Mouse (Mus musculus): ENCODE measurements around the gene Noxo1. TPM values are rescaled to one million over a fixed set of nuclear protein-coding genes. Genes with fewer than 3 reads are reported as not detected.

The Noxo1 gene
- polyA plus RNA-seq (2015; fragmentation: Illumina TruSeq; extraction: RNeasy Lipid Tissue Mini Kit (QIAGEN cat#74804); ENCODE audit: insufficient read depth, low read depth, low replicate concordance), result 1.6 TPM

DNA sequence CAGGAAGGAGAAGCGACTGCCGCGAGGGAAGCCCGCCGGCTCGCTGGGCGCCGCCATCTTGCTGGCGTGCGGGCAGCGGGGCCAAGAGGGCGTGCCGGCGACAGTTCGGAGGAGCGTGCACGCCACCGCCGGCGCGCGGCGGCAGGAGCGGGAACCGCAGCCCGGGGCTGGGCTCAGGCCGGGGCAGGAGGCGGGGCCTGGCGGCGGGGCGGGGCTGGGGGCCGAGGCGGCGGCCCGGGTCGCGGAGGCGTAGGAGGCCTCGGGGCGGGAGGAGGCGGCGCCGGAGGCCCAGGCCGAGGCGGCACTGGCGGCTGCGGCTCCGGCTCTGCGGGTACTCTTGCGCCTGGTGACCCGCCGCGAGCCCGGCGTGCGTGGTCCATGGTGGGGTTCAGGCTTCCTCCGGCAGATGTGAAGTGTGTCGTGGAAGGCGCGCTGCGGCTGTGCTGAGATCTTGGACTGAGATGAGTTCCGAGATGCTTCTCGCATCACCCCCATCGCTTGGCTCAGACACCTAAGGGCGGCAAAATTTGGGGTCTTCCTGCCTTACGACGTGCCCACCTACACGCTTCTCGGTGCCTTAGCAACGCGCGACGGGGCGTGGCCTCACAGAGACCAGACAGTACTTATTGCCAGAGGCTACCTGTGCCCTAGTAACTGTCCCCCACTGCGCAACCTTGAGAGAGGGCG is at the start of gene Noxo1, which contains the start of gene Gfer:
Noxo1 (plus strand) TSS at position 224 of the 687 bp plus-strand sequence.
Gfer (minus strand) TSS at position 146 of the 687 bp plus-strand sequence.

DNA sequence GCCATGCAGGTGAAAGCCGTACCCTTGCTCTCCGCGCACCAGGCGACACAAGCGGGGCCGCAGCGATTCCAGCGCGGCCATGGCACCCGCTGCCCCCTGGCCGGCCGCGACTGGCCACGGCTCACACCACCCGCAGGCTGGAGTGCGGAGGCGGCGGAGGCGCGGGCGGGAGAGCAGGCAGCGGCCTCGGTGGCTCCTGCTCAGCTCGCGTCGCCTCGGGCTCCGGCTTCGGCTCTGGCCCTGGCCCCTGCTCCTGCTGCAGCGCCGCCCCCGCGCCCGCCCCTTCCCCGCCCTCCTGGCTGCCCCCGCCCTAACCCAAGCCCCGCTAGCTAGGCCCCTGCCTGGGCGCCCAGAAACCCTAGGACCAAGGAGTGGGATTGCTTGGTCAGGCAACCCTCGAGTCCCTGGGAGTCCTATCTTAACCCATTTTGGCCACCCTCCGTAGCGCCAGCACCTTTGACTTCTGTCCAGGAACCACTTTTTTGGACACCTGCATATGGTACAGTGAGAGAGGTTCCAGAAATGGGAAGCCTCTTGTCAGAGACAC is 45.9 kb upstream of the Noxo1 start, which contains the start of gene Slc9a3r2:
Slc9a3r2 (minus strand) TSS at position 258 of the 547 bp plus-strand sequence.

GRCm38 (mm10) chr17:24658017-24658758 is 37.8 kb upstream of the Noxo1 start, which contains the start of gene Npw:
Gene Npw (minus strand): TSS chr17:24658457.

GRCm38 (mm10) chr17:24669545-24670245 is 26.3 kb upstream of the Noxo1 start, which contains the start of gene Zfp598:
Gene Zfp598 (plus strand): TSS chr17:24669687.

DNA sequence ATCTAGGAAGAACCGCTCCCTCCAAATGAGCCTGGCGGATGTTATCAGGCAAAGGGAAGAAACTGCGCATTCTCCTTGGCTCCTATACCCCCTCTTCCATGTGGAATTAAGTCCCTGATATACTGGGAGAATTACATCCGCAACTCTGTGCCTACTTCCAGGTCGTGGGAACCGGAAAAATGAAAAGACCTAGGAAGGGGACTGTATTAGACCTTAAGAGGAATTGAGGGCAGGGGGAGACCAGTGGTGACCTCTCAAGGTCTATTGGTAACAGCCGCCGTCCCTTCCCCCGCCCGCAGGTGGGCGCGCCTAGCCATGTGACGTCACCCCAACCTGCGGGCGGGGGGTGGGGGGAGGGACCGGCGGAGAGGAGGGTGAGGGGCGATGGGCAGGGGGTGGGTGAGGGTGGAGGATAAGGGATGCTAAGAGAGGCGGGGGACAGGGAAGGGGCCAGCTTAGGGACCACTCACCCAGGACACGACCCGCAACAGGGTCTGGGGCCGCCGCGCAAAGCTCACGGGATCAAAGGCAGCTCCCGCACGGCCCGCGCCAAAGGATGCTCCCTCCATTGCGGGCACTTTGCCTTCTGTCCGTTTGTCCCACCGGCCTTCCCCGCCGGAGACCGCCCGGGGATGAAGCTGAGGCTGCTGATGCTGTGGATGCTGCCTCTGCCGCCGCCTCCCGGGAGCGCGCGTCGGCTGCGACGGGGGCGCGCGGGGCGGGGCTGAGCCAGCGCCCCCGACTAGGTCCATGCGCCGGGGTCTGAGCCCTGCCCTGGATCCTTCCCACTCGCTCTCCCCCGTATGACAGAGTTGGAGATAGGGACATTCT is 6.6 kb upstream of the Noxo1 start, which contains the start of gene Syngr3:
Syngr3 (minus strand) TSS at position 705 of the 831 bp plus-strand sequence.

GRCm38 (mm10) chr17:24706982-24707800 is 11.2 kb downstream of the Noxo1 start, which contains the start of gene Tbl3:
Gene Tbl3 (minus strand): TSS chr17:24707660.

GRCm38 (mm10) chr17:24717943-24718342 is 21.9 kb downstream of the Noxo1 start, which contains the start of the genes Rnf151 and Rps2:
Gene Rnf151 (minus strand): TSS chr17:24718063.
Gene Rps2 (plus strand): TSS chr17:24718116.

DNA sequence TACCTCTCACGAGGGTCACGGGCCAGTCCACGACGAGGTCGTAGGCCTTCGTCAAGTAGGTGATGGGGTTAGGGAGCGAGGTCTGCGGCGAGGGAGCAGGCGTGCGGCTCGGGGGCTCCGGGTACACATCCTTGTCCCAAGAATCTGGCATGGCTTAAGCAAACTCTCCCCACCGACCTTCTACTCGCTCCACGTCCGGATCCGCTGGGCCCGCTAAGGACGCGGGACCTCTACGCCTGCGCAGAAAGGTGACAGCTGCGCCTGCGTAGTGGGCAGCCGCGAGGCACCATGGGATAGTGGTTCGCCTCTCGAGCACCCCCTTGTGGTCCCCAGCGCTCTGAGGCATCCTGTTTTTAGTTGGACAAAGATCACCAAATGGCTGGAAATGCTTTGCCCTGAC is 28.1 kb downstream of the Noxo1 start, which contains the start of gene Ndufb10:
Ndufb10 (minus strand) TSS at position 295 of the 400 bp plus-strand sequence.

GRCm38 (mm10) chr17:24727618-24728017 is 31.6 kb downstream of the Noxo1 start, which contains the start of gene Rpl3l:
Gene Rpl3l (plus strand): TSS chr17:24727820.

DNA sequence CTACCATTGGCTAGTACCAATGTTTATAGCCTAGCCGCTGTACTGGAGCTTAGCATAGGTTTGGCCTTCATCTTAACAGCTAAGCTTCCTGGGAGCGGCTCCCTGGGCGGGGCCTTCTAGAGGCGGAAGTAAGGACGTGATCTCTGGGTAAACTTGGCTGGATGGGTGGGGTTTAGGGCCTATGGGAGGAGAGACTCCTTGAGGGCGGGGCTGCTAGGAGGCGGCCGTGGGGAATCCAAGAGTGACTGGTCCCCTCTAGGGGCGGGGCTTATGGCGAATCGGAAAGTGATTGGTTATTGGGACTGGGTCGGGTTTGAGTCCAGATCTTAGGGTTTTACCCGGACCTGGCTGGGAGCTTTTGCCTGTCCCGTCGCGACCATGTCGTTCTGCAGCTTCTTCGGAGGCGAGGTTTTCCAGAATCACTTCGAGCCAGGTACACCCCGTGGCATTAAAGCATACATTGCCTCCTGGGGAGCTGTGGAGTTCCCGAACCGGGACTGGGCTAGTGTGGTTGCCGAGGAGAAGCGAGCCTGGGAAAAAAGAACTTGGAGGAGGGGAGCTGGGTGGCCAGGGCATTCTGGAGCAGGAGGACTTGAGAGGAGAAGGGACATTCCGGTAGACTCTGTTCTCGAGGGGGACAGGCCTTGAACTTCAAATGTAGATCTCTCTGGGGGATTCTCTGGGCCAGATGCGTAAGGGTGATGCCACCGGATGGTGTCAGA is 40.5 kb downstream of the Noxo1 start, which contains the start of gene Msrb1:
Msrb1 (plus strand) TSS at position 313 of the 722 bp plus-strand sequence.

Other genes with a start within 250 kb of the Noxo1 start
- 22.8 TPM for gene E4f1, start 225.9 kb upstream of the Noxo1 start, polyA plus RNA-seq (2015; fragmentation: Illumina TruSeq; extraction: RNeasy Lipid Tissue Mini Kit (QIAGEN cat#74804); ENCODE audit: insufficient read depth, low read depth, low replicate concordance)
- gene Pgp, start 225.8 kb upstream of the Noxo1 start, polyA plus RNA-seq (2015; fragmentation: Illumina TruSeq; extraction: RNeasy Lipid Tissue Mini Kit (QIAGEN cat#74804); ENCODE audit: insufficient read depth, low read depth, low replicate concordance), result 5.2 TPM
- not detected for gene Bricd5, start 222.3 kb upstream of the Noxo1 start, polyA plus RNA-seq (2015; fragmentation: Illumina TruSeq; extraction: RNeasy Lipid Tissue Mini Kit (QIAGEN cat#74804); ENCODE audit: insufficient read depth, low read depth, low replicate concordance)
- 3.5 TPM for gene Mlst8, start 217.2 kb upstream of the Noxo1 start, polyA plus RNA-seq (2015; fragmentation: Illumina TruSeq; extraction: RNeasy Lipid Tissue Mini Kit (QIAGEN cat#74804); ENCODE audit: insufficient read depth, low read depth, low replicate concordance)
- 0.26 TPM for gene Caskin1, start 207.6 kb upstream of the Noxo1 start, polyA plus RNA-seq (2015; fragmentation: Illumina TruSeq; extraction: RNeasy Lipid Tissue Mini Kit (QIAGEN cat#74804); ENCODE audit: insufficient read depth, low read depth, low replicate concordance)
- gene Traf7, start 168.3 kb upstream of the Noxo1 start, polyA plus RNA-seq (2015; fragmentation: Illumina TruSeq; extraction: RNeasy Lipid Tissue Mini Kit (QIAGEN cat#74804); ENCODE audit: insufficient read depth, low read depth, low replicate concordance), result 28.2 TPM
- 35.0 TPM for gene Rab26, start 162.0 kb upstream of the Noxo1 start, polyA plus RNA-seq (2015; fragmentation: Illumina TruSeq; extraction: RNeasy Lipid Tissue Mini Kit (QIAGEN cat#74804); ENCODE audit: insufficient read depth, low read depth, low replicate concordance)
- 26.9 TPM for gene Pkd1, start 146.4 kb upstream of the Noxo1 start, polyA plus RNA-seq (2015; fragmentation: Illumina TruSeq; extraction: RNeasy Lipid Tissue Mini Kit (QIAGEN cat#74804); ENCODE audit: insufficient read depth, low read depth, low replicate concordance)
- 50.0 TPM for gene Tsc2, start 63.6 kb upstream of the Noxo1 start, polyA plus RNA-seq (2015; fragmentation: Illumina TruSeq; extraction: RNeasy Lipid Tissue Mini Kit (QIAGEN cat#74804); ENCODE audit: insufficient read depth, low read depth, low replicate concordance)
- gene Nthl1, start 63.6 kb upstream of the Noxo1 start, polyA plus RNA-seq (2015; fragmentation: Illumina TruSeq; extraction: RNeasy Lipid Tissue Mini Kit (QIAGEN cat#74804); ENCODE audit: insufficient read depth, low read depth, low replicate concordance), result 3.5 TPM
- 48.3 TPM for gene Slc9a3r2, start 45.9 kb upstream of the Noxo1 start, polyA plus RNA-seq (2015; fragmentation: Illumina TruSeq; extraction: RNeasy Lipid Tissue Mini Kit (QIAGEN cat#74804); ENCODE audit: insufficient read depth, low read depth, low replicate concordance)
- gene Npw, start 37.8 kb upstream of the Noxo1 start, polyA plus RNA-seq (2015; fragmentation: Illumina TruSeq; extraction: RNeasy Lipid Tissue Mini Kit (QIAGEN cat#74804); ENCODE audit: insufficient read depth, low read depth, low replicate concordance), result 1.6 TPM
- 21.6 TPM for gene Zfp598, start 26.5 kb upstream of the Noxo1 start, polyA plus RNA-seq (2015; fragmentation: Illumina TruSeq; extraction: RNeasy Lipid Tissue Mini Kit (QIAGEN cat#74804); ENCODE audit: insufficient read depth, low read depth, low replicate concordance)
- gene Syngr3, start 6.3 kb upstream of the Noxo1 start, polyA plus RNA-seq (2015; fragmentation: Illumina TruSeq; extraction: RNeasy Lipid Tissue Mini Kit (QIAGEN cat#74804); ENCODE audit: insufficient read depth, low read depth, low replicate concordance), result 0.44 TPM
- 10.7 TPM for gene Gfer, start 78 bp upstream of the Noxo1 start, polyA plus RNA-seq (2015; fragmentation: Illumina TruSeq; extraction: RNeasy Lipid Tissue Mini Kit (QIAGEN cat#74804); ENCODE audit: insufficient read depth, low read depth, low replicate concordance)
- 6.0 TPM for gene Tbl3, start 11.4 kb downstream of the Noxo1 start, polyA plus RNA-seq (2015; fragmentation: Illumina TruSeq; extraction: RNeasy Lipid Tissue Mini Kit (QIAGEN cat#74804); ENCODE audit: insufficient read depth, low read depth, low replicate concordance)
- not detected for gene Rnf151, start 21.8 kb downstream of the Noxo1 start, polyA plus RNA-seq (2015; fragmentation: Illumina TruSeq; extraction: RNeasy Lipid Tissue Mini Kit (QIAGEN cat#74804); ENCODE audit: insufficient read depth, low read depth, low replicate concordance)
- gene Rps2, start 21.9 kb downstream of the Noxo1 start, polyA plus RNA-seq (2015; fragmentation: Illumina TruSeq; extraction: RNeasy Lipid Tissue Mini Kit (QIAGEN cat#74804); ENCODE audit: insufficient read depth, low read depth, low replicate concordance), result 538 TPM
- 66.2 TPM for gene Ndufb10, start 28.2 kb downstream of the Noxo1 start, polyA plus RNA-seq (2015; fragmentation: Illumina TruSeq; extraction: RNeasy Lipid Tissue Mini Kit (QIAGEN cat#74804); ENCODE audit: insufficient read depth, low read depth, low replicate concordance)
- gene Rpl3l, start 31.6 kb downstream of the Noxo1 start, polyA plus RNA-seq (2015; fragmentation: Illumina TruSeq; extraction: RNeasy Lipid Tissue Mini Kit (QIAGEN cat#74804); ENCODE audit: insufficient read depth, low read depth, low replicate concordance), result not detected
- 68.8 TPM for gene Msrb1, start 40.4 kb downstream of the Noxo1 start, polyA plus RNA-seq (2015; fragmentation: Illumina TruSeq; extraction: RNeasy Lipid Tissue Mini Kit (QIAGEN cat#74804); ENCODE audit: insufficient read depth, low read depth, low replicate concordance)
- gene Hs3st6, start 56.8 kb downstream of the Noxo1 start, polyA plus RNA-seq (2015; fragmentation: Illumina TruSeq; extraction: RNeasy Lipid Tissue Mini Kit (QIAGEN cat#74804); ENCODE audit: insufficient read depth, low read depth, low replicate concordance), result 1.0 TPM
- not detected for gene Meiob, start 108.1 kb downstream of the Noxo1 start, polyA plus RNA-seq (2015; fragmentation: Illumina TruSeq; extraction: RNeasy Lipid Tissue Mini Kit (QIAGEN cat#74804); ENCODE audit: insufficient read depth, low read depth, low replicate concordance)
- gene Hagh, start 143.9 kb downstream of the Noxo1 start, polyA plus RNA-seq (2015; fragmentation: Illumina TruSeq; extraction: RNeasy Lipid Tissue Mini Kit (QIAGEN cat#74804); ENCODE audit: insufficient read depth, low read depth, low replicate concordance), result 23.1 TPM
- gene Fahd1, start 154.1 kb downstream of the Noxo1 start, polyA plus RNA-seq (2015; fragmentation: Illumina TruSeq; extraction: RNeasy Lipid Tissue Mini Kit (QIAGEN cat#74804); ENCODE audit: insufficient read depth, low read depth, low replicate concordance), result 3.8 TPM
- 3.4 TPM for gene Igfals, start 169.8 kb downstream of the Noxo1 start, polyA plus RNA-seq (2015; fragmentation: Illumina TruSeq; extraction: RNeasy Lipid Tissue Mini Kit (QIAGEN cat#74804); ENCODE audit: insufficient read depth, low read depth, low replicate concordance)
- 8.6 TPM for gene Nubp2, start 190.1 kb downstream of the Noxo1 start, polyA plus RNA-seq (2015; fragmentation: Illumina TruSeq; extraction: RNeasy Lipid Tissue Mini Kit (QIAGEN cat#74804); ENCODE audit: insufficient read depth, low read depth, low replicate concordance)
- 7.3 TPM for gene Spsb3, start 190.4 kb downstream of the Noxo1 start, polyA plus RNA-seq (2015; fragmentation: Illumina TruSeq; extraction: RNeasy Lipid Tissue Mini Kit (QIAGEN cat#74804); ENCODE audit: insufficient read depth, low read depth, low replicate concordance)
- gene Eme2, start 198.9 kb downstream of the Noxo1 start, polyA plus RNA-seq (2015; fragmentation: Illumina TruSeq; extraction: RNeasy Lipid Tissue Mini Kit (QIAGEN cat#74804); ENCODE audit: insufficient read depth, low read depth, low replicate concordance), result 8.7 TPM
- gene Mrps34, start 198.9 kb downstream of the Noxo1 start, polyA plus RNA-seq (2015; fragmentation: Illumina TruSeq; extraction: RNeasy Lipid Tissue Mini Kit (QIAGEN cat#74804); ENCODE audit: insufficient read depth, low read depth, low replicate concordance), result 13.1 TPM
- gene Nme3, start 200.3 kb downstream of the Noxo1 start, polyA plus RNA-seq (2015; fragmentation: Illumina TruSeq; extraction: RNeasy Lipid Tissue Mini Kit (QIAGEN cat#74804); ENCODE audit: insufficient read depth, low read depth, low replicate concordance), result 3.3 TPM
- 42.5 TPM for gene Mapk8ip3, start 240.7 kb downstream of the Noxo1 start, polyA plus RNA-seq (2015; fragmentation: Illumina TruSeq; extraction: RNeasy Lipid Tissue Mini Kit (QIAGEN cat#74804); ENCODE audit: insufficient read depth, low read depth, low replicate concordance)

All from pancreas, adult 10 weeks (tissue).